Mouse (Mus musculus): ENCODE measurements at regions not wholly inside any gene's neighbourhood (a gene's known extent, or its start where the extent isn't known, plus 50 kb on each side); places are given as distances from the start of the nearest gene placed in this dataset.
A peak's percentile ranks its signal among the peaks of the same experiment; 100 is the strongest.

DNA sequence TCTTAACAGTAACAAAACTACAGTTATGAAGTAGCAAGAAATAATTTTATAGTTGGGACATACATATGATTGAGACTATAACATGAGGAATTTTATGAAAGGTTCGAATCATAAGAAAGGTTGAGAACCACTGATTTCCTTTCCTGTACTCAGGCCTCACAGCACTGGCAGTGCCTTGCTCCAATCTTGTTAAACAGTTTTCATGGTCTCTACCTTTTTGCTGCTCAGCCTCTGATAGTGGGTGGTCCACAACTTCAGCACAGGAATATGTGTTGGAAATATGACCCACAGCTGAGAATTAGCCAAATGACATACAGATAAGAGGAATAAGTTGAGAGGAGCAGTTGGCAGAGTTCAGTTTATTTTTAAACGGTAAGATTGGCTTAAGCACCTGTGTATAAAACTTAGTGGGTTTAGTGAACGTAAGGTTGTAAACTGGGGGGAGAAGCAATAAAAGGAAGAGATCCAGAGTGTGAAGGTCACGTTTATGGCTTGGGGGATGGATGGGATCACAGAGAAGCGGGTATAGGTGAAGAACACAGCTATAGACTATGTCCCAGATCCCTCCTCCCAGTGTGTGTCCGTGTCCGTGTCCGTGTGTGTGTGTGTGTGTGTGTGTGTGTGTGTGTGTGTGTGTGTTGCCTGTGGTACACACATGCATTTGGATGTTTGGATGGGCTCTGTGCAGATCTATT is 596.3 kb upstream of the Pkn2 start:
- DNase-seq (ENCODE audit: low spot score in 2 of 2): no peak

DNA sequence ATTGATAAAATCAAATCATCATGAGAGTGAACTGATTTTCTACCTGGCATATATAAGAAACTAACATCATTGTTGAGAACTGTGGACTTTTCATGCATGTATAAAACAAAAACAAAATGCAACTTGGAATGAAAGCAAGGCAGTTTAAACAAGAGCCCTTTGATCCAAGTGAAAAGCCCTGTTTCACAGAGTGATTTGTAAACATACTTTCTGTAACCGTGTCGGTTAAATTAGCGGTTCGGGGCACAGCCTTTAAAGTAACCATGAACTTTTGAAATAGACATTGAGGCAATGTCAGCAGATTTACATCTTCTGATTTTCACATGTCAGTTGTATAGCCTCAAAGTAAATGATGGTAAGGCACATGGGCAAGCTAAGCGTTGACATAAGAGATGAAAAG is 593.7 kb upstream of the Pkn2 start:
- no peak for DNase-seq (ENCODE audit: low spot score in 2 of 2)

DNA sequence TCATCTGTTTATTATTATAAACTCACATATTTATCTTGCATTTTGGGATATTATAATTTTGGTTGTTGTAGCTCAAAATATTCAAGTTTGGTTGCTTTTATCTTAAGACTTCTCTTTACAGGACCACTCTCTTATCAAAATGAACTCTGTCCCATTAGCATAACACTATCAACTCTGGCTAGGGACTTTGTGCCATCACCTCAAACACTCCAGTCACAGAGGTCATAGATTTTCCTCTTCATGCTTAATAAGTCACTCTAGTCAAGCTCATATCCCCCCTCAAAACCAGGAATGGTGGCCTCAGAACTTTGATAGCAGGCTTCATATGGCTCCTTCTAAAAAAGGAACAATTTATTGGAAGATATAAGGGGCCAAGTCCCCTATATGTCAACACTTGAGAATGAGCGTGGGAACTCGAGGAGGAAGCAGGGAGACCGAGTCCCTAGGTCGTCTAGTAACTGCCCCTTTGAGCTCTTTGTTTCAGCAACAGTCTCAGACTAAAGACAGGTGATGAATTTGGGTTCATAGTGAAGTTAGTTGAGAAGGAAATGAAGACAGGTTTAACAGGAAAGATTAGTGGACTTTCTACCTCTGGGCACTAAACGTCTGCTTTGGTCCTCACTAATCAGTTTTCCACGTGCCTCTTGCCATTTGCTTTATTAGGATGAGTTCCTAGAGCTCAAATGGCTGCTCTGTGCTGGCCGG is 565.4 kb upstream of the Pkn2 start:
- DNase-seq (ENCODE audit: low spot score in 2 of 2): no peak

DNA sequence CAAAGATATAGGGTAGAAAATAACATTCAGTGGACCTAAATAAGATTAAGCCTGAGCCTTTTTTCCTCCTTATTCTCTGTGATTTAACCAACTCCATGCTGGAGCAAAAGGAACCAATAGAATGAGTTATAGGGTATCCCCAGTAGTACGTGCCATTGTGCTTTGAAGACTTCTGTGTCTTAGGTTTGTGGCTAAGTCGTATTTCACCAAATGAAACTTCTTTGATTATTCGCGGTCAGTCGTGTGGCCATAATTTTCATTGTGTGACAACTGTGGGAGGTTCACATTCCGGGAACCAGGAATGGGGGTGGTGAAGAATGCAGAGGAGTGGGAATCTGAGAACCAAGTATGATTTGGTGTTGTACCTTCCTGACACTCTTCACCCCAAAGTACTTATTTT is 535.6 kb upstream of the Pkn2 start:
- DNase-seq (ENCODE audit: low spot score in 2 of 2): no peak

DNA sequence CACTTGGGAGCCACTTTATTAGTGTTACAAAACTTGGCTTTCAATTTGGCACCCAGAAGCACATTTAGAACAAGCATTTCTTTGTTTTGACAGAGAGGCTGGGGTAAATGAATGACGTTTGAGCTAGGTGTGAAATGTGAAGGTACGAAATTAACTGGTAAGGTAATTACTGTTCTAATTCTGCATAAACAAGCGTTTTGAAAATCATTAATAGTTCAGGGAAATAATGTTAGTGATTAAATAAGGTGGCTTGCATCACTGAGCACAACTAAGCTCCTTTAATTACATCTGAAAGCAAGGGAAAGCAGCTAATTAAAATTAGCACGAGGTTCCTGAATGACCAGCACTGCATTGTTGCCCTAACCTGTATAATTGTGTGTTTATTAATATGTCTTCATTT is 529.9 kb upstream of the Pkn2 start:
- no peak for DNase-seq (ENCODE audit: low spot score in 2 of 2)

DNA sequence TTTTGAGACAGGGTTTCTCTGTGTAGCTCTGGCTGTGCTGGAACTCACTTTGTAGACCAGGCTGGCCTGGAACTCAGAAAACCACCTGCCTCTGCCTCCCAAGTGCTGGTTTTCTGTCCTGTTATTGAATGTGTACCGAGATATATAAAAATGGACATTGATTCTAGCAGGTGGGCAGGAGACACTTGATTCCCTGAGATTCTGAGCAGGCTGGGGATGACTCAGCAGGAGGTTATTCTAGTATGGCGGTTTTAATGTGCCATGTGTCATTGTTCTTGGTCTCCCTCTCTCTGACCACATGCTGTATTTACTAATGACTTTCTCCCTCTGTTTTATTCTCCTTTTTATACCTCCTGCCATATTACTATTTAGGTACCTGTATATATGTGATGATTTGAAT is 517.2 kb upstream of the Pkn2 start:
- DNase-seq (ENCODE audit: low spot score in 2 of 2): no peak

DNA sequence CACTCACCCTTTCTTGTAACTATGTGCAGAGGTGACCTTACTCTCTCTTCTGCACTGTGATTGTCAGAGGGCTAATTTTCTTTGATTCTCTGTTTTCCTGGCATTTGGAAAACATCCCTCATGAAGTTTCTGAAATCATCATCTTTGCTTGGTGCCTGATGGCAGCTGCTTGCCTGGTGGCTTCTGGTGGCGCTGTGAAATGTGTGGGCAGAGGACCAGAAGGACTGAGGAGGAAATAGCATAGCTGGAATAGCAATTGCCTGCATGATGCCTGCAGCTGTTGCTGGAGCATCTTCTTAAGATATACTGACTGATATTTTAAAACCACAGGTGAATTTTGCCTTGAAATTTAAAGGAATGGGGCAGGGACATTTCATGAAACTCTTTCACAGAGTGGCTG is 502.6 kb upstream of the Pkn2 start:
- peak in 1 of 2 experiments; percentile 28 for DNase-seq (ENCODE audit: low spot score in 2 of 2)

DNA sequence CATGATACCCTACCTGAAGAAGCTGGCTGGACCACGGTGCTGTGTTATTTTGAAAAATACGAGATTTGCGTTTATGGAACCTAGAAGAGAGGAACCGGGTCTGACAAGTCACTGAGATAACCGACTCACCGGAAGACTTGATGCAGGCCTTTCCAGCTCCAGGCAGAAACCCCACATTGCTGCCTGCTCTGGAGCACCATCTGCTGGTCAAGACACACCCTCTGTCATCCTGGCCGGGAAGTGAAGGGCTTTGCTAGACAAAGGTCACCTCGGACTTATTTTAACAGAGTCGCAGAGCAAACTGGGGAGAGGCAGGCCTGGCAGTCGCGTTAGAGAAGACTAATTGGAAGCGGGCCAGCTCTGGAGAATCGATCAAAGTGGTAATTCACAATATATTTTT is 497.4 kb upstream of the Pkn2 start:
- DNase-seq (ENCODE audit: low spot score in 2 of 2): peak; percentile 54 to 74

DNA sequence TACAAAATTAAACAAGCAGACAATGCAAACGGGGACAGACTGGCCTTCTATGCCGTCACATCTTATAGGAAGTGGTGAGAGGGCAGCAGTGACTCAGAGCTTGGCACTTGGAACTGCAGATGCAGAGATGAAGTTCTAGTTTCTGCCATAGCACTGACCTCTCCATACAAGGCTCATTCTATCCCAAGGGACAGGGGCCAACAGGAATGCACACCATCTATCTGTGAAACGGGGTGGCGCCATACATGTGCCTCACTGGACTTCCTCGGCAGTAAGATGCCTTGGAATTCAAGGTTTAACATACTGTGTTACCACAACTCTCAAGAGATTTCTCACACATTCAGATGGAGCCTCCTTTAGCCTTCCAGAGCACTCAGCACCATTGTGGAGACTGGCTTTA is 495.6 kb upstream of the Pkn2 start:
- no peak for DNase-seq (ENCODE audit: low spot score in 2 of 2)

DNA sequence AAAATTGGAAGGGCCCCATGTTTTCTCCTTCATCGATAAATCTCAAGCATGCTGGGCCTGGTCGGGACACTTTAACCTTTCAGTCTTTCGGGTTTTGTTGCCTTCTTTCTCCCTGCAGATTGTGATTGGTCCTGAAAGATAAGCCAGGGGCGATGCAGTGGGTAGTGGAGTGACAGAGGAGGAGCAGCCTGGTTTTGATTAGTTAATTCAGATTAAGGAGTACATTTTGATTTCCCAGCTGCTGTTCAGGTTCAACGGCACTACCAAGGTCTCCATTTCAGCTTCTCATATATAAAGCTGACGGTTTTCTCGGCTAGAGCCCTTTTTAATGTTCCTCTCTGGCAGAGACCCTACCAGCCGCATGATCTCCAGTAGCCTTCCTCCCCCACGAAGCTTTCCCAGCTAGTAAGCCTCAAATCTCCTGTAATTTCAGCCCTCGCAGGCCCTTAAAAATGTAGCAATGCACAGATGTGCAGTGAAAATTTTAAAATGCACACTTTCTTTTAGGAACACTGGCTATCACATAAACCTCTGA is 493.8 kb upstream of the Pkn2 start:
- DNase-seq (ENCODE audit: low spot score in 2 of 2): no peak

DNA sequence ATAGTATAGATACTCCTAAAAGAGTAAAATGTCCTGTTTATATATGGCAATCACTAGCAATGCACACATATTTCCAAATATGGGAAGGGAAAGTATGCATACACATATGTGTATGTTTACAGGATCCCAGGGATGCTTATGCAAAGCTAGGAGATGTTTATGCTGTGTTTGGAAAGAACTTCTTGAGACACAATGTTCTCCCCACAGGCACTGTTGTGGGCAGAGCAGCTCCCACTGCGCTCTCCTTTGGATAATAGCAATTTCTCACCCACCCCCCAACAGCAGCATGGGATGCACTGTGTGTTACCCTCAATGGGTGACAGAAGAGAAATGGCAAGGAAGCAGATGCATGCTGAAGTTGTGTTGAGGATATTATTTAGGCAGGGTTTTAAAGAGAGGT is 491.7 kb upstream of the Pkn2 start:
- DNase-seq (ENCODE audit: low spot score in 2 of 2): no peak

DNA sequence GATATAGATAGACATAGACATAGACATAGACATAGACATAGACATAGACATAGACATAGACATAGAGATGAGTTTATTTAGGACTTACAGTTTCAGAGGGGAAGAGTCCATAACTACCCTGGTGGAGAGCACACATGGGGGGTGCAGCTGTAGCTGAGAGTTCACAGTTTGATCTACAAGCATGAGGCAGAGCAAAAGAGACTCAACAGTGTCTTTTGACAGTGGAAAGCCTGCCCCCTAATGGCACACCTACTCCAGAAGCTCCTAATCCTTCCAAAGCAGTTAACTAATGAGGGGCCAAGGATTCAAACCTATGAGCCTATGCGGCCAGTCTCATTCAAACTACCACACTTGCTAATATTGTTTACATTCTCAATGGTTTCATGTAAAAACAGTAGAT is 487.2 kb upstream of the Pkn2 start:
- no peak for DNase-seq (ENCODE audit: low spot score in 2 of 2)

DNA sequence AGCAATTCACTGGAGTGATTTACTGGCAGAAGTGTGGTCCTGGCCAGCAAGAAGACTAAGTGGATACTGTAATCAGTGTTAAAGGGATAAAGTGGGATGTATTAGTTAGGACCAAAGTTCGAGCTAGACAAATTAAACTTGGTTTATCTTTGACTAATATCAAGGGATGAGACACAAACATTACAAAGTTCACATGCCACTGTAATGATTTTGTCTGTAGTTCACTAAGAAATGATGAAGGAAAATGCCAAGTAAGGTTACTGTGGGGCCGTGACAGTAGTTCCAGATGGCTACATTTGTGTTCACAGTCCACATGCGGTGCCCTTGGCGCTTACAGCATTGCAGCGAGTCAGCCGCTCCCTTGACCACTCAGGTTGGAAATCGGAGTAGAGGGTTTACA is 458.2 kb upstream of the Pkn2 start:
- DNase-seq (ENCODE audit: low spot score in 2 of 2): no peak

DNA sequence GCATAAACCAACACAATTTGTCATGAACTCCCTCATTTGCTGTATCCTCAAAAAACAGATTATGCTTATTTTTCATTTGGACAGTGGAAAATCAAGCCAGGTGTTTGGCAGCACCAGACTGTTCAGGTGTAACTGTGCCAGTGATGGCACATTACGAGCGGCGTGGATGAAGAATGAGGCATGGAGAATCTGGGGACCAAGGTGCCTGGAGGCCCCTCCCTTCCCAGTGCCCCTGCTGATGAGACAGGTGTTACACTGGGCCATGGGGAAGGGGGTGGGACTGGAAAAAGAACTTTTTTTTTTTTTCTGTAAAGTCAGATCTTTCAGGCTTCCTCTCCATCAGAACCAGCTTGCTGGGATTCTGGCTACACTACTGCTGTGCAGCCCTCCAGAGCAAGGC is 451.5 kb upstream of the Pkn2 start:
- no peak for DNase-seq (ENCODE audit: low spot score in 2 of 2)

DNA sequence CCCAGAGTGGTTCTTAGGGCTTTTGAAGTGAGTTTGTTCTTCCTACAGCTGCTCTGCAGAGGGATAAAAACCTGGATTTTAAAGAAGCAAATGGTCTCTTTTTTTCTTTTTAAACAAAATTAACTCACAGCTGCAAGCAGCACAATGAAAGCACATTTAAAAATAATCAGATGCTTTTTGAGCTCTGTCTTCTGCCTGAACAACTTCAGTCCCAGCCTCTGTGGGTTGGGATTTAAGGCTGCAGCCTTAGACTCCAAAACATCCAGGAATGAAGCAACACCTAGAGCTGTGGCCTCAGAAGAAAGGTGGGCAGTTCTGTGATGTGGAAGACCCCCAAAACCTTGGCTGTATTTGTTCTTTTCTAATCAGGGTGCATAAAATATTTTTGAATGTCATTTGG is 446.7 kb upstream of the Pkn2 start:
- no peak for DNase-seq (ENCODE audit: low spot score in 2 of 2)

DNA sequence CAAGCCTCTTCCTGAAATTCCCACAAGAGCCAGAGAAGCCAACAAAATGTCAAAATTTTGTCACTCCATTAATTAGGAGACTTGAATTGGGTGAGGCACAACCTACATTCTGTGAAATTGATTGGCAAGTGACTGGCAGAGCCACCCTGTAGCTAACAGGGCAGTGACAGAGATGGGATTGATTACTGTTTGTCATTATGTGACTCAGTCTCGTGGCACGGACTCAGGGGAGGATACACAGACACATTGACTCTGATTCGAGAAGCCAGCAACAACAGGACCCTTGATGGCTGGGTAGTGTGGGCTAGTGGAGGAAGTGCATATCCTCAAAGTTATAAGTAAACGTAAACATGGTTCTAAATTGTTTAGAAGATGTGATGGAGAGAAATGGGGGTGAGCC is 445.8 kb upstream of the Pkn2 start:
- no peak for DNase-seq (ENCODE audit: low spot score in 2 of 2)

DNA sequence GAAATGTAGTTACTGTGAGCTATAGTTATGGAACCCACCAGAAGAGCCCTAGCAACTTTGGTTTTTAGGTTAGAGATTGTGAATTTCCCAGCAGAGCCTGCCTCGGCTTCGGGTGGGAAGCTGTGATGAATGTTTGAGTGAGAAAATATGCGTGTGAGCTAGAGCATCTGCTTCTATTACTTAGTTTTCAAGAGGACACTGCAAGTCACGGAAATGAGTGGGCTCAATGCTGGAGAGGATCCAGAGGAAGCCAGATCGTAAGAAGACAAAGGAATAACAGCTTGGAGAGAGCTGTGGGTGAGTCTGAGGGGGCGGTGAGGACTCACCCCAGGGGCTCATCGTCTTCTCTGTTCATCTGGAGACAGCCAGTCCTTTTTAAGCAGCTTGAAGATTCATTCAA is 434.7 kb upstream of the Pkn2 start:
- DNase-seq (ENCODE audit: low spot score in 2 of 2): peak; percentile 21 to 27

DNA sequence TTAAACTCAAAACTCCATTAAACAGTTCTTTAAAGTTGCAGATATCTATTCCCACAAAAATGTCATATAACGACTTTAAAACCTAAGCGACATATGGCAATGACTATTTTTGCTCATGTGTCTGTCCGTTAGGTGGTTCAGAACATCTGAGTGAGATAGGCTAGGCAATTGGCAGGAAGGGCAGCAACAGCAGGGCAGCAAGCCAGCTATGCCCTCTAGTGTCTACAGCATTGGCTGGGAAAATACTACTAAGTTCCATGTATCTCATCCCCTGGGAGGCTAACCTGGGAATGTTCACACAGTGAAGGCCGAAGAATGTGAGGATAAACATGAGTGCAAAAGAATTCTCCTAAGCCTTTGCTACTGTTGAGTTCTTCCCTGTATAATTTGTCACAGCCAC is 410.0 kb upstream of the Pkn2 start:
- DNase-seq (ENCODE audit: low spot score in 2 of 2): peak; percentile 22 to 40

DNA sequence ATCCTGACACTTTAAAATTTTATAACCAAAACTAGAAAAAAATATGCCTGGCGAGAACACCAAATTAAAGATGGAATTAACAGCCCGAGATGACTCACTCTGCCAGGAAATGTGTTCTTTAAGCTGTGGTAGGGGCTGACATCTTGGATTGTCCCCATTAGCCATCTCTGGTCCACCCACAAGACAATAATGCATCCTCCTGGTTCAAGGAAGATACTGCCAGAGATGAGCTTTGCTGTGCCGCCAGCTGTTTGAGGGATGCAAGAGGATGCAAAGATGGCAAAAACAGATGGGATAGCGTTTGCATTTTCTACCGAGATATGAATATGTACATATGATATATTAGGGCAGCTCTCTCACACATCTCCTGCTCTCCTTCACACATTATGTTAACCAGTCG is 382.3 kb upstream of the Pkn2 start:
- DNase-seq (ENCODE audit: low spot score in 2 of 2): no peak

DNA sequence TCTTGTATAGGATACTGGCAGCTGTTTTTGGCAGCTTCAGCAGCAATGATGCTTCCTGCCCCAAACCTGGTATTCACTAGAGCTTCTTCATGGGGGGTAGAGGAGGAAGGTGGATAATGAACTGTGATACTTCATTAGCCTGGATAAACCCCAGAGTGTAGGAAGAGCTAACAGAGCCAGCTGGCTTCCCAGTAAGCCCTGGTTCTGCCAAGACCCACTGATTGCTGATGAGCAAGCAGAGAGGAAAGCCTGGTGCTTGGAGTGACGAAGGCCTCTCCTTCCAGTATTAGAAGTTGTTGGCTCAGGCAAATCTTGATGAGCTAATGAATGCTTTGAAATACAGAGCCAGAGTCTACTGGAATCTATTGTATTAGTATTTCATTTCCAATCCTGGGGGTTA is 370.8 kb upstream of the Pkn2 start:
- no peak for DNase-seq (ENCODE audit: low spot score in 2 of 2)

DNA sequence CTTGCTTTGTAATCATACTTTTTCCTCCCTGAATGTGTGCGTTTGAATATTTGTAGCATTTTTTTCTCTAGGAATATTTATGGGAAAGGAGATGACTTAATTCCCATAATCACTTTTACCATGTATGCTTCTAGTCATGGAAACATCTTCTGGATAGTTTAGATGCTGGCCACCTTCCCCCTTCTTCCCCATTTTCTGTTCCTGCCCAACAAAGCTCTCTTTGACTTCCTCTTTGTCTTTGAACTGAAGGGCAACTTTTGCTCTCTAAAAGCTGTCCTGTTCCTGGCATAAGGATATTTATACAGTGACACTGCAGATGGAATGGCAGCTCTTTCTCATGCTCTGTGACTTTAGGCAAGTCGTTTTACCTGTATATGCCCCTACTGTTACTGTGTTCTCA is 370.2 kb upstream of the Pkn2 start:
- DNase-seq (ENCODE audit: low spot score in 2 of 2): no peak

DNA sequence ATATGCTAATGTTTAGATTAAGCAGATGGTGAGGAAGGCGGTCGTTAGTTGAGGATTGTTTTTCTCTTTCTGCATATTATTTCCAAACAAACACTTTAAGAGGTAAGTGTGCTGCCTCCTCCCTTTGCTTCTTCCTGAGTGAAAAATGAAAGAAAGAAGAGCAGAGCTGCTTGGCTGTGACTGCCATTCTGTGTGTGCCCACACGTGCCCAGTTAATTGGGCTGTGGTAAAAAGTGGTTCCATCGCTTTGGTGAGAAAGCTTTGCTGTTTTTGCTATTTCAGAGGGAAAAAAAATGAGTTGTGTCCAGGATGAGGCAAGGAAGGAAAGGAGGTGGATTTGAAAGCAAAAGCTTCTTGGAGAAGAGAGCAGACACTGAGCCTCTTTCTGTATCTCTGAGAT is 360.9 kb upstream of the Pkn2 start:
- DNase-seq (ENCODE audit: low spot score in 2 of 2): no peak

Measured in layer of hippocampus, postnatal 10 days (tissue).